Mouse (Mus musculus) CD4-positive, CD25-positive, alpha-beta regulatory T cell, adult 4 months (primary cell): ENCODE results near the gene Cerkl. TPM values are rescaled to one million over a fixed set of nuclear protein-coding genes. Genes with fewer than 3 reads are reported as not detected.

Source experiments
- ATAC-seq: one replicate; pipeline ENCODE4 v1.8.0; 2017
- polyA plus RNA-seq, 2 experiments: library from polyadenylated mRNA; unstranded; fragments of 100-300 nt; shearing (Covaris generic); gene quantifications; one replicate each; pipeline ENCODE4 v1.2.1; 2017

The Cerkl gene
- polyA plus RNA-seq, 2 experiments from 2014 or later, result 35.8 to 46.1 TPM

GRCm38 (mm10) chr2:79309454-79310118 lies 147.0 kb downstream of the Cerkl start:
- no peak for ATAC-seq

- no peak for ATAC-seq
Measured at GRCm38 (mm10) chr2:79307549-79307948, 149.0 kb downstream of the Cerkl start.

- ATAC-seq, result peak; percentile 58
Measured at GRCm38 (mm10) chr2:79302398-79302797, 154.2 kb downstream of the Cerkl start.

- ATAC-seq, result no peak
Measured at GRCm38 (mm10) chr2:79292431-79292830, 164.2 kb downstream of the Cerkl start.

- ATAC-seq, result no peak
Measured at GRCm38 (mm10) chr2:79291922-79292321, 164.7 kb downstream of the Cerkl start.

GRCm38 (mm10) chr2:79290149-79290548 lies 166.4 kb downstream of the Cerkl start:
- no peak for ATAC-seq

- no peak for ATAC-seq
Measured at GRCm38 (mm10) chr2:79284206-79284605, 172.4 kb downstream of the Cerkl start.

Other genes with a start within 250 kb of the Cerkl start
- gene Itga4, start 201.4 kb downstream of the Cerkl start, polyA plus RNA-seq, result 100 to 1,000 TPM; 162 to 224 TPM
- not detected for gene Neurod1, start within 50 bp of the Cerkl start, polyA plus RNA-seq
- 1 to 10 TPM; 4.9 to 6.2 TPM for gene Itprid2, start 178.6 kb upstream of the Cerkl start, polyA plus RNA-seq